In genomic region chr2:119298839-119299238, GRCm38 (mm10) we compare ENCODE assay signal across 17 mouse cellular contexts. TPM values are rescaled to one million over a fixed set of nuclear protein-coding genes. Genes with fewer than 3 reads are reported as not detected.
DNase-seq lines count a peak whose midpoint lies in the region; ATAC-seq and TF ChIP-seq lines count a peak whose summit lies in the region.
"Had no signal": no experiment of that assay in that cellular context is flagged by ENCODE, and none has a peak within 500 bp of the region (broad histone marks: within the 10 kb centered on the region; RNA-seq: fewer than 3 reads in every experiment).

No protein-coding gene starts in this region.

- DNase-seq in heart, postnatal 4 days: no peak
- no peak for DNase-seq in kidney, adult 11 months
- no peak for DNase-seq in midbrain, embryonic 11.5 days (ENCODE audit: low spot score, missing footprints)
- DNase-seq in midbrain, embryonic 14.5 days: no peak
- DNase-seq in ovary, postnatal 14 days (ENCODE audit: low spot score): no peak

- TF ChIP-seq POLR2A in small intestine, adult 2 months (IDR thresholded peaks at IDR 0.05; ENCODE audit: low read depth, low read length): no peak

- H3K4me1 ChIP-seq in heart, embryonic 15.5 days (replicated peaks): peaks cover 31% of the 10 kb centered on the region
- peaks cover 18% of the 10 kb centered on the region for H3K4me1 ChIP-seq in kidney, embryonic 16.5 days (ENCODE audit: insufficient read depth, low read length)
- H3K4me1 ChIP-seq in midbrain, embryonic 11.5 days (ENCODE audit: control insufficient read depth, insufficient read depth, low read length): peaks cover 14% of the 10 kb centered on the region
- H3K4me1 ChIP-seq in midbrain, embryonic 14.5 days (ENCODE audit: control insufficient read depth, insufficient read depth, low read length): peaks cover 8% of the 10 kb centered on the region; the same call in 1 of the 2 replicates
- peaks cover 27% of the 10 kb centered on the region for H3K4me1 ChIP-seq in small intestine, adult 2 months (ENCODE audit: control insufficient read depth, insufficient read depth, insufficient read length, low read length)

- H3K27me3 ChIP-seq in heart, embryonic 15.5 days: no peaks in the 10 kb centered on the region
- no peaks in the 10 kb centered on the region for H3K27me3 ChIP-seq in kidney, embryonic 16.5 days (ENCODE audit: insufficient read depth, low read length)
- H3K27me3 ChIP-seq in midbrain, embryonic 11.5 days (ENCODE audit: control insufficient read depth, insufficient read depth, low read length): no peaks in the 10 kb centered on the region
- H3K27me3 ChIP-seq in midbrain, embryonic 14.5 days (ENCODE audit: control insufficient read depth, insufficient read depth, low read length): no peaks in the 10 kb centered on the region
- no peaks in the 10 kb centered on the region for H3K27me3 ChIP-seq in small intestine, adult 2 months (ENCODE audit: control insufficient read depth, insufficient read depth, low read length)
- H3K27me3 ChIP-seq: forebrain, embryonic 15.5 days; hindbrain, embryonic 15.5 days; limb, embryonic 12.5 days; midbrain, embryonic 15.5 days; Patski had no signal

- H3K27ac ChIP-seq in heart, embryonic 15.5 days: peak overlapping the region; percentile 78
- H3K27ac ChIP-seq in kidney, embryonic 16.5 days (ENCODE audit: low read length): peak overlapping the region; percentile 85; the same call in 1 of the 2 replicates
- 0 out of 2 replicates have a peak overlapping the region, but pooled peaks have one; percentile 1 for H3K27ac ChIP-seq in midbrain, embryonic 11.5 days (ENCODE audit: low read depth, low read length)
- no peak overlapping the region for H3K27ac ChIP-seq in midbrain, embryonic 14.5 days (replicated peaks; ENCODE audit: low read depth, low read length)
- H3K27ac ChIP-seq in small intestine, adult 2 months (ENCODE audit: insufficient read depth, low read depth, low read length): peak overlapping the region; percentile 75
- H3K27ac ChIP-seq: forebrain, embryonic 15.5 days; midbrain, embryonic 15.5 days had no signal

- H3K4me3 ChIP-seq in heart, embryonic 15.5 days: no peak overlapping the region
- no peak overlapping the region for H3K4me3 ChIP-seq in kidney, embryonic 16.5 days (ENCODE audit: low read length)
- H3K4me3 ChIP-seq in midbrain, embryonic 11.5 days (ENCODE audit: low read depth, low read length): no peak overlapping the region
- no peak overlapping the region for H3K4me3 ChIP-seq in midbrain, embryonic 14.5 days (replicated peaks; ENCODE audit: low read depth, low read length)
- H3K4me3 ChIP-seq in small intestine, adult 2 months (ENCODE audit: low read depth, low read length): no peak overlapping the region
- H3K4me3 ChIP-seq: erythroblast, embryonic 14.5 days; forebrain, embryonic 15.5 days; hindbrain, embryonic 15.5 days; limb, embryonic 12.5 days; midbrain, embryonic 15.5 days had no signal

- no peaks in the 10 kb centered on the region for H3K9me3 ChIP-seq in heart, embryonic 15.5 days (replicated peaks)
- no peaks in the 10 kb centered on the region for H3K9me3 ChIP-seq in kidney, embryonic 16.5 days (ENCODE audit: low read length)
- no peaks in the 10 kb centered on the region for H3K9me3 ChIP-seq in midbrain, embryonic 11.5 days (ENCODE audit: control insufficient read depth, low read length)
- no peaks in the 10 kb centered on the region for H3K9me3 ChIP-seq in midbrain, embryonic 14.5 days (ENCODE audit: control insufficient read depth, low read length)
- H3K9me3 ChIP-seq: forebrain, embryonic 15.5 days; hindbrain, embryonic 15.5 days; limb, embryonic 12.5 days; midbrain, embryonic 15.5 days had no signal

- H3K9ac ChIP-seq in heart, embryonic 15.5 days: no peak overlapping the region
- no peak overlapping the region for H3K9ac ChIP-seq in kidney, embryonic 16.5 days (replicated peaks; ENCODE audit: low read length)
- H3K9ac ChIP-seq in midbrain, embryonic 11.5 days (ENCODE audit: low read length): no peak overlapping the region
- no peak overlapping the region for H3K9ac ChIP-seq in midbrain, embryonic 14.5 days (replicated peaks; ENCODE audit: low read length)
- H3K9ac ChIP-seq: forebrain, embryonic 15.5 days; hindbrain, embryonic 15.5 days; limb, embryonic 12.5 days; midbrain, embryonic 15.5 days had no signal

- peaks cover 37% of the 10 kb centered on the region for H3K36me3 ChIP-seq in heart, embryonic 15.5 days
- peaks cover 39% of the 10 kb centered on the region for H3K36me3 ChIP-seq in kidney, embryonic 16.5 days (ENCODE audit: insufficient read depth, low read length)
- peaks cover 8% of the 10 kb centered on the region for H3K36me3 ChIP-seq in midbrain, embryonic 11.5 days (ENCODE audit: control insufficient read depth, insufficient read depth, low read length)
- H3K36me3 ChIP-seq in midbrain, embryonic 14.5 days (ENCODE audit: control insufficient read depth, insufficient read depth, low read length): peaks cover 48% of the 10 kb centered on the region
- H3K36me3 ChIP-seq in small intestine, adult 2 months (ENCODE audit: control insufficient read depth, insufficient read depth, low read length): peaks cover 38% of the 10 kb centered on the region

- no peak for TF ChIP-seq CTCF in small intestine, adult 2 months (IDR thresholded peaks at IDR 0.05; ENCODE audit: extremely low read depth, insufficient read length, insufficient replicate concordance, low read depth, low read length)

- ATAC-seq in heart, embryonic 15.5 days (replicated peaks; ENCODE audit: insufficient number of reproducible peaks, insufficient read depth, low FRiP score, low read depth): no peak
- ATAC-seq in kidney, embryonic 16.5 days (ENCODE audit: low FRiP score, low TSS enrichment): no peak
- ATAC-seq in midbrain, embryonic 11.5 days (ENCODE audit: low FRiP score): no peak
- ATAC-seq in midbrain, embryonic 14.5 days (ENCODE audit: low FRiP score, low TSS enrichment): no peak
- ATAC-seq: activated CD4-positive, CD25-positive, alpha-beta regulatory T cell, adult 4 months; forebrain, embryonic 15.5 days; midbrain, embryonic 15.5 days; Patski had no signal

- no peak overlapping the region for H3K4me2 ChIP-seq in heart, embryonic 15.5 days
- H3K4me2 ChIP-seq in kidney, embryonic 16.5 days (replicated peaks; ENCODE audit: low read depth, low read length): no peak overlapping the region
- H3K4me2 ChIP-seq in midbrain, embryonic 11.5 days: no peak overlapping the region
- H3K4me2 ChIP-seq in midbrain, embryonic 14.5 days (ENCODE audit: low read length): no peak overlapping the region
- H3K4me2 ChIP-seq: forebrain, embryonic 15.5 days; hindbrain, embryonic 15.5 days; limb, embryonic 12.5 days; midbrain, embryonic 15.5 days had no signal

- 80% methylated on average over 2 of the region's 2 CpGs for WGBS in heart, embryonic 15.5 days
- 92% methylated on average over 2 of the region's 2 CpGs for WGBS in kidney, embryonic 16.5 days
- WGBS in midbrain, embryonic 11.5 days: 85% methylated on average over 2 of the region's 2 CpGs
- 95% methylated on average over 2 of the region's 2 CpGs for WGBS in midbrain, embryonic 14.5 days
- 64% methylated on average over 2 of the region's 2 CpGs for WGBS in small intestine, adult 2 months

RNA-seq across cellular contexts. Expression of gene Vps18, which starts 10.3 kb away (rescaled TPM):
- polyA plus RNA-seq in heart, embryonic 15.5 days (2015; fragmentation: Nextera tagmentation; extraction: Ambion mirVana): 10.3 and 14.7 TPM in 2 replicates
- 10 to 100 TPM; 13.9 to 14.0 TPM for total RNA-seq in heart, postnatal 4 days (2021)
- polyA plus RNA-seq in kidney, embryonic 16.5 days (2015; fragmentation: Nextera tagmentation; extraction: Ambion mirVana): 23.0 and 23.1 TPM in 2 replicates
- 9.8 and 10.0 TPM in 2 replicates for polyA plus RNA-seq in midbrain, embryonic 11.5 days (2014; fragmentation: Nextera tagmentation; extraction: Ambion mirVana)
- 19.3 and 22.6 TPM in 2 replicates for polyA plus RNA-seq in midbrain, embryonic 14.5 days (2014; fragmentation: Nextera tagmentation; extraction: Ambion mirVana)
- 11.3 and 22.9 TPM in 2 replicates for polyA plus RNA-seq in small intestine, adult 2 months (2012; rRNA removed)

RNA-seq across cellular contexts. Expression of gene Dll4, which starts 26.7 kb away (rescaled TPM):
- polyA plus RNA-seq in heart, embryonic 15.5 days (2015; fragmentation: Nextera tagmentation; extraction: Ambion mirVana): 9.2 and 14.2 TPM in 2 replicates
- total RNA-seq in heart, postnatal 4 days (2021): 10 to 100 TPM; 19.7 to 20.8 TPM
- polyA plus RNA-seq in kidney, embryonic 16.5 days (2015; fragmentation: Nextera tagmentation; extraction: Ambion mirVana): 12.9 and 13.5 TPM in 2 replicates
- 3.1 and 4.0 TPM in 2 replicates for polyA plus RNA-seq in midbrain, embryonic 11.5 days (2014; fragmentation: Nextera tagmentation; extraction: Ambion mirVana)
- 4.0 and 4.4 TPM in 2 replicates for polyA plus RNA-seq in midbrain, embryonic 14.5 days (2014; fragmentation: Nextera tagmentation; extraction: Ambion mirVana)
- 9.8 and 22.1 TPM in 2 replicates for polyA plus RNA-seq in small intestine, adult 2 months (2012; rRNA removed)
- total RNA-seq: neutrophil, adult 5-6 weeks had no signal
- polyA plus RNA-seq: activated CD4-positive, CD25-positive, alpha-beta regulatory T cell, adult 4 months had no signal

RNA-seq across cellular contexts. Expression of gene Rhov, which starts 27.8 kb away (rescaled TPM):
- 0.44 and 2.2 TPM in 2 replicates for polyA plus RNA-seq in heart, embryonic 15.5 days (2015; fragmentation: Nextera tagmentation; extraction: Ambion mirVana)
- not detected for total RNA-seq in heart, postnatal 4 days (2021)
- 1.8 and 2.3 TPM in 2 replicates for polyA plus RNA-seq in kidney, embryonic 16.5 days (2015; fragmentation: Nextera tagmentation; extraction: Ambion mirVana)
- polyA plus RNA-seq in midbrain, embryonic 11.5 days (2014; fragmentation: Nextera tagmentation; extraction: Ambion mirVana): 1.3 and 2.6 TPM in 2 replicates
- 19.9 and 27.1 TPM in 2 replicates for polyA plus RNA-seq in midbrain, embryonic 14.5 days (2014; fragmentation: Nextera tagmentation; extraction: Ambion mirVana)
- polyA plus RNA-seq in small intestine, adult 2 months (2012; rRNA removed): 2.1 and 3.0 TPM in 2 replicates
- total RNA-seq: adrenal gland, postnatal 14 days had no signal
- polyA plus RNA-seq: activated CD4-positive, CD25-positive, alpha-beta regulatory T cell, adult 4 months; erythroblast, embryonic 14.5 days had no signal

RNA-seq across cellular contexts. Expression of gene Chac1, which starts 52.2 kb away (rescaled TPM):
- 0.63 and 0.76 TPM in 2 replicates for polyA plus RNA-seq in heart, embryonic 15.5 days (2015; fragmentation: Nextera tagmentation; extraction: Ambion mirVana)
- total RNA-seq in heart, postnatal 4 days (2021): under 1 TPM; 0.43 to 0.81 TPM
- polyA plus RNA-seq in kidney, embryonic 16.5 days (2015; fragmentation: Nextera tagmentation; extraction: Ambion mirVana): 0.86 and 1.3 TPM in 2 replicates
- 0.32 and 0.37 TPM in 2 replicates for polyA plus RNA-seq in midbrain, embryonic 11.5 days (2014; fragmentation: Nextera tagmentation; extraction: Ambion mirVana)
- 5.0 and 8.4 TPM in 2 replicates for polyA plus RNA-seq in midbrain, embryonic 14.5 days (2014; fragmentation: Nextera tagmentation; extraction: Ambion mirVana)
- 5.8 and 6.9 TPM in 2 replicates for polyA plus RNA-seq in small intestine, adult 2 months (2012; rRNA removed)
- polyA plus RNA-seq: activated CD4-positive, CD25-positive, alpha-beta regulatory T cell, adult 4 months had no signal
